Mouse (Mus musculus) neural tube, embryonic 11.5 days (tissue): ENCODE results near the gene Asb13. TPM values are rescaled to one million over a fixed set of nuclear protein-coding genes. Genes with fewer than 3 reads are reported as not detected.

ENCODE experiments used
- polyA plus RNA-seq: library from polyadenylated mRNA; unstranded; fragments of >200 nt; fragmentation: Nextera tagmentation; extraction: Ambion mirVana; gene quantifications from 2 replicates; pipeline ENCODE4 v1.2.1, GENCODE M21; 2014

The Asb13 gene
- polyA plus RNA-seq, 1 experiment from 2014 or later = 11.9 TPM

Other genes starting within 250 kb of the Asb13 start
- 494 and 512 TPM in 2 replicates for gene Gdi2, start 96.0 kb upstream of the Asb13 start, polyA plus RNA-seq
- 22.7 and 23.4 TPM in 2 replicates for gene Fam208b, start 22.9 kb upstream of the Asb13 start, polyA plus RNA-seq
- not detected in 2 replicates for gene Calml3, start 170.3 kb downstream of the Asb13 start, polyA plus RNA-seq
- gene Calm4, start 203.7 kb downstream of the Asb13 start, polyA plus RNA-seq = not detected in 2 replicates
- gene Calm5, start 220.1 kb downstream of the Asb13 start, polyA plus RNA-seq = not detected in 2 replicates